Mouse (Mus musculus): ENCODE data around the gene Nadk2.

- TF ChIP-seq CTCF (IDR thresholded peaks at IDR 0.05; ENCODE audit: low read depth, low read length) (no peak), TAL1 (conservative IDR thresholded peaks at IDR 0.05; ENCODE audit: low read depth, low read length) (no peak)
Measured at GRCm38 (mm10) chr15:9114599-9114998, 43.5 kb downstream of the Nadk2 start.
